Mouse (Mus musculus) kidney, embryonic 15.5 days (tissue): ENCODE data around the gene Ngdn. TPM values are rescaled to one million over a fixed set of nuclear protein-coding genes. Genes with fewer than 3 reads are reported as not detected.
"Not testable (repeated sequence)": the region's sequence is repeated elsewhere in the genome, so short reads cannot be mapped to it uniquely, and the experiment has no call there.

Source experiments
- ATAC-seq: fragments of 200-750 bp; cut with Nextera tagmentation; replicated peaks from 2 replicates; pipeline ENCODE4 v1.8.0; 2017; ENCODE audit warnings: moderate TSS enrichment; ENCODE audit not compliant: low FRiP score
- H3K27ac ChIP-seq: fragments of 300-500 bp; sonication (generic); 2 replicates; pipeline ENCODE4 v1.5.1; 2015; ENCODE audit warnings: mild to moderate bottlenecking, inconsistent platforms
- H3K27me3 ChIP-seq: fragments of 300-500 bp; sonication (generic); 2 replicates; pipeline ENCODE4 v1.6.1; 2015; ENCODE audit warnings: inconsistent platforms
- H3K36me3 ChIP-seq: fragments of 300-500 bp; sonication (generic); 2 replicates; pipeline ENCODE4 v1.6.1; 2015; ENCODE audit warnings: inconsistent platforms
- H3K4me1 ChIP-seq: fragments of 300-500 bp; sonication (generic); 2 replicates; pipeline ENCODE4 v1.6.1; 2015; ENCODE audit warnings: inconsistent platforms
- H3K4me2 ChIP-seq: fragments of 300-500 bp; sonication (generic); 2 replicates; pipeline ENCODE4 v1.6.1; 2015; ENCODE audit warnings: moderate library complexity, mild to moderate bottlenecking, inconsistent platforms
- H3K4me3 ChIP-seq: fragments of 300-500 bp; sonication (generic); replicated peaks from 2 replicates; pipeline ENCODE4 v1.5.1; 2015; ENCODE audit warnings: mild to moderate bottlenecking, inconsistent platforms
- H3K9ac ChIP-seq: fragments of 300-500 bp; sonication (generic); 2 replicates; pipeline ENCODE4 v1.6.1; 2015; ENCODE audit warnings: mild to moderate bottlenecking, inconsistent platforms
- H3K9me3 ChIP-seq: fragments of 300-500 bp; sonication (generic); replicated peaks from 2 replicates; pipeline ENCODE4 v1.6.1; 2016; ENCODE audit warnings: inconsistent platforms
- WGBS: fragments of 180-500 bp; shearing (Covaris S2); methylation state at CpG from one replicate; pipeline ENCODE4 v1.1.7; 2015; ENCODE audit warnings: mixed read lengths; 5-methylcytosine and 5-hydroxymethylcytosine counted together
- polyA plus RNA-seq: library from polyadenylated mRNA; unstranded; fragments of >200 nt; fragmentation: Nextera tagmentation; extraction: Ambion mirVana; gene quantifications from 2 replicates; pipeline ENCODE4 v1.2.1, GENCODE M21; 2015

Gene Ngdn
- polyA plus RNA-seq: 79.5 and 85.4 TPM in 2 replicates

DNA sequence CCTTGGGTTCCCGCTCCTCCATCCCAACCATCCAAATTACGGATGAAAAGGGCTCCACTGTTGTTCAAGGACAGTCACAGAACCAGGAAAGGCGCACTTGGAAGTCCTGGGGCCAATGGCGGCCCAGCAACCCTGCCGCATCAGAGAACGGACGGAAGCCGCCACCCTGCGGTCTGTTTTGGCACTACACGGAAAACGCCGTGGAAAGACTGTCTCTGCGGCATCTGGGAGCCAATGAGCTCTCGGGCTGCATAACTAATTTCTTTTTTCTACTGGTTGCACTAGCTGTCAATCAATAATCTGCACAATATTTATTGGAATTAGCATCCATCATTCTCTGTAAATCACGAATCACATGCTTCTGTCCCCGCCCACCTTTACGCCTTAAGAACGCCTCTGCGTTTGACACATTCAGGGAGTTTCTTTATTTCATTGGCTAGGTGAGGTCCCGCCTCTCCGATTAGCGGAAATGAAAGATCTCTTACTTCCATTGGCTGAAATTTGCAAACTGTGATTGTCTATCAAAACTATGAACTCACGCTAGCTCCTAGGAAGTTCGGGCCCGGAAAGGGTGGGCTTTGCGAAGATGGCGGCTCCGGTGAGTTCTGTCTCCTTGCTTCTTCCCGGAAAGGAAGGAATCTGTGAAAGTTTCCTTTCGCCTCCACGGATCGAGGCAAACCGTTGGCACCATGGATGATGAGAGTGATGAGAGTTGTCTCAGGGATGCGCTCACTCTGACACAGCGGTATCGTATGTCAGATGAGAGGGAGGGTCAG lies at the start of gene Ngdn:
Ngdn (plus strand) TSS at position 464 of the 776 bp plus-strand sequence.
- peak; percentile 97 for ATAC-seq
- Histone ChIP-seq H3K4me2 (peak within 1 kb of the TSS; percentile 84), H3K9me3 (no peaks in the 10 kb centered on the region), H3K36me3 (peaks cover 24% of the 10 kb centered on the region), H3K27ac (peak within 1 kb of the TSS; percentile 96), H3K9ac (peak within 1 kb of the TSS; percentile 77), H3K4me1 (peaks cover 3% of the 10 kb centered on the region; the same call in 1 of the 2 replicates), H3K27me3 (no peaks in the 10 kb centered on the region), H3K4me3 (peak within 1 kb of the TSS; percentile 89)
- WGBS: under 1% methylated on average over 36 of the region's 36 CpGs

- no peak overlapping the region for H3K9ac ChIP-seq
- H3K4me1 ChIP-seq: 0 out of 2 replicates have a peak, but pooled peaks cover 4% of the 10 kb centered on the region
- no peak for ATAC-seq
- H3K9me3 ChIP-seq: no peaks in the 10 kb centered on the region
- no peak overlapping the region for H3K4me3 ChIP-seq
- WGBS: 71% methylated on average over 6 of the region's 6 CpGs
- H3K27me3 ChIP-seq: no peaks in the 10 kb centered on the region
- H3K36me3 ChIP-seq: no peaks in the 10 kb centered on the region
- H3K4me2 ChIP-seq: no peak overlapping the region
- no peak overlapping the region for H3K27ac ChIP-seq
Measured at GRCm38 (mm10) chr14:54965631-54966030, 49.6 kb upstream of the Ngdn start.

GRCm38 (mm10) chr14:54966320-54966977 lies 48.8 kb upstream of the Ngdn start, which contains the start of gene Myh6:
Gene Myh6, minus strand, starts transcription at chr14:54966927.
- Histone ChIP-seq H3K9ac (no peak within 1 kb of the TSS), H3K36me3 (no peaks in the 10 kb centered on the region), H3K27me3 (no peaks in the 10 kb centered on the region), H3K4me1 (0 out of 2 replicates have a peak, but pooled peaks cover 4% of the 10 kb centered on the region), H3K9me3 (no peaks in the 10 kb centered on the region), H3K27ac (no peak within 1 kb of the TSS), H3K4me3 (no peak within 1 kb of the TSS), H3K4me2 (no peak within 1 kb of the TSS)
- no peak for ATAC-seq
- 61% methylated on average over 7 of the region's 7 CpGs for WGBS

DNA sequence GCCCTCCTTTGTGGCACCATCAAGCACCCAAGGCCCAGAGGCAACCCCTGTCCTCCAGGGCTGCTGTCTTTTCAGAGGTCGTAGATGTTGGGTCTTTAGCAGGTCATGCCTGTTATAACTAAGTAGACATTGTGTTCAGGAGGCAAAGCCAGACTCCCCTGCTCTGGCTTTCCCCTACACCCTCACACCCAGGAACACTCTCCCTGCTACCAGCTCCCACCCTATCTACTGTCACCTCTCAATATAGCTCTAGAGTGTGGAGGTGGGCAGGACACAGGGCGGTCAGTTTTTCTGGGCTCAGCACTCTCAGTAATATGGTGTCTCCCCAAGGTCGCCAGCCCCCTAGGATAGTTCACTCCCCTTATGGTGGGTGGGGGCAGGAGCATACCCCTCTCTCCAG lies 47.4 kb upstream of the Ngdn start:
- Histone ChIP-seq H3K27ac (no peak overlapping the region), H3K4me2 (no peak overlapping the region), H3K4me1 (0 out of 2 replicates have a peak, but pooled peaks cover 4% of the 10 kb centered on the region), H3K27me3 (no peaks in the 10 kb centered on the region), H3K36me3 (no peaks in the 10 kb centered on the region), H3K9ac (no peak overlapping the region), H3K4me3 (no peak overlapping the region), H3K9me3 (no peaks in the 10 kb centered on the region)
- WGBS: 88% methylated on average over 3 of the region's 3 CpGs
- ATAC-seq: no peak

- Histone ChIP-seq H3K27ac (no peak overlapping the region), H3K9ac (no peak overlapping the region), H3K4me2 (no peak overlapping the region), H3K4me3 (no peak overlapping the region), H3K4me1 (0 out of 2 replicates have a peak, but pooled peaks cover 4% of the 10 kb centered on the region), H3K27me3 (no peaks in the 10 kb centered on the region), H3K36me3 (no peaks in the 10 kb centered on the region), H3K9me3 (no peaks in the 10 kb centered on the region)
- no peak for ATAC-seq
Measured at GRCm38 (mm10) chr14:54968344-54968743, 46.9 kb upstream of the Ngdn start.

DNA sequence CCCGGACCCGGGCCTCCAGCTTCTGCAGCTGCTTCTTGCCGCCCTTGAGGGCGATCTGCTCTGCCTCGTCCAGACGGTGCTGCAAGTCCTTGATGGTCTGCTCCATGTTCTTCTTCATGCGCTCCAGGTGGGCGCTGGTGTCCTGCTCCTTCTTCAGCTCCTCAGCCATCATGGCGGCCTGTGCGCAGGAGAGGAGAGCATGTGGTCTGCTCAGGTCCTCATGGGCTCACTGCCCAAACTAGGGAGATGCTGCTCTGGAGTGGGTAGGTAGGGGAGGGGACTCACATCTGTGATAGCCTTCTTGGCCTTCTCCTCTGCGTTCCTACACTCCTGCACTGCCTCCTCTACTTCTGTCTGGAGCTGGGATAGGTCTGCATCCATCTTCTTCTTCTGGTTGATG lies 42.5 kb upstream of the Ngdn start:
- H3K27me3 ChIP-seq, H3K36me3 ChIP-seq, H3K27ac ChIP-seq, H3K4me3 ChIP-seq, H3K4me2 ChIP-seq, H3K9ac ChIP-seq, H3K9me3 ChIP-seq, H3K4me1 ChIP-seq, ATAC-seq: not testable (repeated sequence)
- WGBS: 94% methylated on average over 10 of the region's 11 CpGs

GRCm38 (mm10) chr14:54974068-54974791 lies 41.0 kb upstream of the Ngdn start:
- H3K4me3 ChIP-seq: no peak overlapping the region
- H3K4me2 ChIP-seq: no peak overlapping the region
- H3K4me1 ChIP-seq: peaks cover 4% of the 10 kb centered on the region; the same call in 1 of the 2 replicates
- no peaks in the 10 kb centered on the region for H3K27me3 ChIP-seq
- ATAC-seq: no peak
- no peak overlapping the region for H3K27ac ChIP-seq
- no peaks in the 10 kb centered on the region for H3K9me3 ChIP-seq
- no peak overlapping the region for H3K9ac ChIP-seq
- 80% methylated on average over 6 of the region's 6 CpGs for WGBS
- no peaks in the 10 kb centered on the region for H3K36me3 ChIP-seq

GRCm38 (mm10) chr14:54976633-54977032 lies 38.6 kb upstream of the Ngdn start, which contains the start of gene Gm17428:
Gene Gm17428, plus strand, starts transcription at chr14:54976933.
- Histone ChIP-seq H3K36me3 (no peaks in the 10 kb centered on the region), H3K9ac (no peak within 1 kb of the TSS), H3K9me3 (no peaks in the 10 kb centered on the region), H3K4me2 (no peak within 1 kb of the TSS), H3K4me1 (peaks cover 4% of the 10 kb centered on the region; the same call in 1 of the 2 replicates), H3K27me3 (no peaks in the 10 kb centered on the region), H3K27ac (no peak within 1 kb of the TSS), H3K4me3 (no peak within 1 kb of the TSS)
- WGBS: 67% methylated on average over 1 of the region's 1 CpGs
- ATAC-seq: no peak

- no peak for ATAC-seq
- Histone ChIP-seq H3K36me3 (no peaks in the 10 kb centered on the region), H3K27me3 (no peaks in the 10 kb centered on the region), H3K27ac (no peak overlapping the region), H3K9ac (no peak overlapping the region), H3K9me3 (no peaks in the 10 kb centered on the region), H3K4me2 (no peak overlapping the region), H3K4me1 (peaks cover 4% of the 10 kb centered on the region; the same call in 1 of the 2 replicates), H3K4me3 (no peak overlapping the region)
- WGBS: 70% methylated on average over 8 of the region's 8 CpGs
Measured at GRCm38 (mm10) chr14:54978664-54979063, 36.6 kb upstream of the Ngdn start.

- H3K36me3 ChIP-seq: no peaks in the 10 kb centered on the region
- H3K4me3 ChIP-seq: no peak overlapping the region
- no peaks in the 10 kb centered on the region for H3K27me3 ChIP-seq
- no peaks in the 10 kb centered on the region for H3K9me3 ChIP-seq
- no peak overlapping the region for H3K9ac ChIP-seq
- WGBS: 95% methylated on average over 7 of the region's 7 CpGs
- H3K27ac ChIP-seq: no peak overlapping the region
- no peak for ATAC-seq
- H3K4me1 ChIP-seq: no peaks in the 10 kb centered on the region
- no peak overlapping the region for H3K4me2 ChIP-seq
Measured at GRCm38 (mm10) chr14:54981934-54982333, 33.3 kb upstream of the Ngdn start.

GRCm38 (mm10) chr14:54988350-54988874 lies 26.8 kb upstream of the Ngdn start:
- not testable (repeated sequence) for H3K4me1 ChIP-seq, ATAC-seq, H3K36me3 ChIP-seq, H3K4me3 ChIP-seq, H3K27ac ChIP-seq, H3K27me3 ChIP-seq, H3K4me2 ChIP-seq, H3K9me3 ChIP-seq, H3K9ac ChIP-seq
- WGBS: 89% methylated on average over 8 of the region's 9 CpGs
